Comparison of ENCODE assay signal across 18 mouse cellular contexts in genomic region chr7:121041989-121042388, GRCm38 (mm10). TPM values are rescaled to one million over a fixed set of nuclear protein-coding genes. Genes with fewer than 3 reads are reported as not detected.
"Had no signal": no experiment of that assay in that cellular context is flagged by ENCODE, and none has a peak within 500 bp of the region (broad histone marks: within the 10 kb centered on the region; RNA-seq: fewer than 3 reads in every experiment).

No protein-coding gene starts in this region.

- H3K4me2 ChIP-seq: intestine, embryonic 15.5 days; kidney, embryonic 15.5 days; limb, embryonic 13.5 days; neural tube, embryonic 15.5 days had no signal

- H3K4me3 ChIP-seq: intestine, embryonic 15.5 days; kidney, embryonic 15.5 days; limb, embryonic 13.5 days; midbrain, embryonic 10.5 days; myocyte; neural tube, embryonic 15.5 days had no signal

- H3K9ac ChIP-seq: intestine, embryonic 15.5 days; kidney, embryonic 15.5 days; limb, embryonic 13.5 days; neural tube, embryonic 15.5 days had no signal

- ATAC-seq: intestine, embryonic 15.5 days had no signal

- H3K36me3 ChIP-seq: intestine, embryonic 15.5 days; kidney, embryonic 15.5 days; neural tube, embryonic 15.5 days had no signal

- H3K27ac ChIP-seq: intestine, embryonic 15.5 days; kidney, embryonic 15.5 days; limb, embryonic 13.5 days; midbrain, embryonic 10.5 days; neural tube, embryonic 15.5 days had no signal

- H3K9me3 ChIP-seq: intestine, embryonic 15.5 days; kidney, embryonic 15.5 days; limb, embryonic 13.5 days; midbrain, embryonic 10.5 days; neural tube, embryonic 15.5 days had no signal

- DNase-seq: kidney, postnatal 14 days; left cerebral cortex, postnatal 4 days; lung, adult 18-20 months; lung, postnatal 36 days; midbrain, embryonic 14.5 days; right cerebral cortex, adult 18-20 months; right cerebral cortex, postnatal 25 days; thymus, adult 18-20 months; thymus, postnatal 36 days had no signal

- H3K27me3 ChIP-seq: intestine, embryonic 15.5 days; kidney, embryonic 15.5 days; limb, embryonic 13.5 days; neural tube, embryonic 15.5 days had no signal

RNA-seq across cellular contexts. Expression of gene Mfsd13b, which starts 59.7 kb away (rescaled TPM):
- total RNA-seq: left cerebral cortex, postnatal 4 days; liver, adult 2 months; megakaryocyte, adult 5-6 weeks had no signal
- polyA plus RNA-seq: kidney, embryonic 15.5 days; liver, adult 2 months; midbrain, embryonic 14.5 days; neural tube, embryonic 11.5 days had no signal
